Mouse (Mus musculus) testis, adult 2 months (tissue): ENCODE measurements at regions not wholly inside any gene's neighbourhood (a gene's known extent, or its start where the extent isn't known, plus 50 kb on each side); places are given as distances from the start of the nearest gene placed in this dataset.

Source experiments
- H3K27ac ChIP-seq: fragments of 200-500 bp; 2 replicates; pipeline ENCODE4 v1.5.1; 2012; ENCODE audit warnings: low read depth, low read length; ENCODE audit not compliant: control insufficient read depth, insufficient read depth
- H3K27me3 ChIP-seq: fragments of 200-500 bp; 2 replicates; pipeline ENCODE4 v1.6.1; 2012; ENCODE audit warnings: mild to moderate bottlenecking, low read length, moderate library complexity; ENCODE audit not compliant: control insufficient read depth, insufficient read depth
- H3K36me3 ChIP-seq: fragments of 200-500 bp; 2 replicates; pipeline ENCODE4 v1.6.1; 2012; ENCODE audit warnings: mild to moderate bottlenecking, low read length; ENCODE audit not compliant: control insufficient read depth, insufficient read depth
- H3K4me1 ChIP-seq: fragments of 200-500 bp; 2 replicates; pipeline ENCODE4 v1.6.1; 2012; ENCODE audit warnings: low read length; ENCODE audit not compliant: control insufficient read depth, insufficient read depth
- H3K4me3 ChIP-seq: fragments of 200-500 bp; 2 replicates; pipeline ENCODE4 v1.5.1; 2012; ENCODE audit warnings: low read depth, mild to moderate bottlenecking, low read length, moderate library complexity, mixed read lengths; ENCODE audit not compliant: control insufficient read depth
- CTCF ChIP-seq: fragments of 200-500 bp; IDR thresholded peaks from 2 replicates; pipeline ENCODE4 v1.5.1; 2012; ENCODE audit warnings: low read depth, mild to moderate bottlenecking, inconsistent platforms, low read length, moderate library complexity; ENCODE audit not compliant: control insufficient read depth, insufficient read depth, insufficient replicate concordance
- POLR2A ChIP-seq: fragments of 200-500 bp; IDR thresholded peaks from 2 replicates; pipeline ENCODE4 v1.6.1; 2012; ENCODE audit warnings: low read depth, mild to moderate bottlenecking, inconsistent platforms, low read length, moderate library complexity; ENCODE audit not compliant: control insufficient read depth

DNA sequence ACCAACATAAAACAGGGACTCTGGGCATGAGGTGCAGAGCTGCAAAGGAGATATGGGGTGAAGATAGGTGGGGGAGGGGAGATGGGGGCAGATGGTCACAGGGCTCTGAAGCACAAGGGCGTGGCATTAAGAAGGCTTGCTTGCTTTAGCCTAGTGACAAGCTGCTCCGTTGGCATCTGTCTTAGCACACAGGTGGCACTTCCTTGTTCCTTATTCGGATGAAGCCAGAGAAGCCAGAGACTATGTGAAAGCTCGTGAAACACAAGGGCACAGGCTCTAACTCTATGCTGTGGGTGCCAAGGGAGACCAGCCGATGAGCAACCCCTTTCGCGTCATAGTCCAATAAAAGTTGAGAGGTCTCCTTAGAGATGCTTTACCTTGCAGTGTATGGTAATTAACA lies 89.5 kb downstream of the Sox2 start:
- peak overlapping the region; percentile 47 for H3K4me3 ChIP-seq
- no peak overlapping the region for H3K27ac ChIP-seq
- H3K4me1 ChIP-seq = no peaks in the 10 kb centered on the region
- TF ChIP-seq POLR2A = no peak; the same call in 1 of the 2 replicates
- no peak for TF ChIP-seq CTCF
- no peaks in the 10 kb centered on the region for H3K27me3 ChIP-seq
- H3K36me3 ChIP-seq = no peaks in the 10 kb centered on the region

DNA sequence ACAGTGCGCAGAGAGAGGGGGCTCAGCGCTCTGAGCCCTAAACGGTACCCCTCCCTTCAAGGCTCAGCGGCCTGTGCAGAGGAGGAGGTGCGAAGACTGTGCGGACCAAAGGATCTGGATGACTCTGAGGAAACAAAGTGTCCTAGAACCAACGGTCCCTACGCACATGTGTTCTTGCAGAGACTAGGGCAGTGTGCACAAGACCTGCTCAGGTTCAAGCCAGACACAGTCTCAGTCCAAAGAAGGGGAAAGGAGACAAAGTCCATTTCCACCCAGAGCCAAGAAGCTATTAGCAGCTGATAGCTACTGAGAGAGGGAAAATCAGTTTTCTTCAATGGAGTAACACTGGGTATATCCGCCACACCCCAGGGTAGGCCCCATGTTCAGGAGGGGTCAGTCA lies 89.9 kb downstream of the Sox2 start:
- peak; percentile 24; the same call in 1 of the 2 replicates for TF ChIP-seq POLR2A
- TF ChIP-seq CTCF = no peak

DNA sequence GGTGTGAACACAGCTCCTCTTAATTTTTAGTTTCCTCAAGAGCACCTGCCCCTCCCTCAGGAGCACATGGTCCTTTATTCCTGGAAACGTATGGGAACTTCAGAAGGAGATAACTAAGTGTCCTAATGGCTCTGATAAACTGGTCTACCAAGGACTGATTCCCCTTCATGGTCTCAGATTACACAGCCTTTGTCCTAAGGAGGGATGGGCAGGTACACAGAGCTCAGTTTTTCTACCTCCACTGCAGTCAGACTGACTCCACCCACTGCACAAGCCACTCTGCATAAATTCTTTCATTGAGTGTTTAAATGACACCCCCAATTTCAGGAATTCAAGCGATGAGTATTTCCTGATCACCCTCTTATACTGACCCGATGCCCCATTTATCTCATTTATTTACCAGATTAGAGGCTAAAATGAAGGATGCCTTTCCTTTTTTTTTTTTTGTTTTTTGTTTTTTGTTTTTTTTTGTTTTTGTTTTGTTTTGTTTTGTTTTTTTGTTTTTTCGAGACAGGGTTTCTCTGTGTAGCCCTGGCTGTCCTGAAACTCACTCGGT lies 95.1 kb downstream of the Sox2 start:
- no peaks in the 10 kb centered on the region for H3K36me3 ChIP-seq
- no peak for TF ChIP-seq CTCF
- TF ChIP-seq POLR2A = no peak
- no peak overlapping the region for H3K27ac ChIP-seq
- no peaks in the 10 kb centered on the region for H3K27me3 ChIP-seq
- H3K4me3 ChIP-seq = no peak overlapping the region
- no peaks in the 10 kb centered on the region for H3K4me1 ChIP-seq

More for the DNA sequence above, 89.9 kb downstream of the Sox2 start:
- Histone ChIP-seq H3K27me3 (no peaks in the 10 kb centered on the region), H3K4me3 (peak overlapping the region; percentile 47), H3K27ac (no peak overlapping the region), H3K36me3 (no peaks in the 10 kb centered on the region), H3K4me1 (no peaks in the 10 kb centered on the region)

DNA sequence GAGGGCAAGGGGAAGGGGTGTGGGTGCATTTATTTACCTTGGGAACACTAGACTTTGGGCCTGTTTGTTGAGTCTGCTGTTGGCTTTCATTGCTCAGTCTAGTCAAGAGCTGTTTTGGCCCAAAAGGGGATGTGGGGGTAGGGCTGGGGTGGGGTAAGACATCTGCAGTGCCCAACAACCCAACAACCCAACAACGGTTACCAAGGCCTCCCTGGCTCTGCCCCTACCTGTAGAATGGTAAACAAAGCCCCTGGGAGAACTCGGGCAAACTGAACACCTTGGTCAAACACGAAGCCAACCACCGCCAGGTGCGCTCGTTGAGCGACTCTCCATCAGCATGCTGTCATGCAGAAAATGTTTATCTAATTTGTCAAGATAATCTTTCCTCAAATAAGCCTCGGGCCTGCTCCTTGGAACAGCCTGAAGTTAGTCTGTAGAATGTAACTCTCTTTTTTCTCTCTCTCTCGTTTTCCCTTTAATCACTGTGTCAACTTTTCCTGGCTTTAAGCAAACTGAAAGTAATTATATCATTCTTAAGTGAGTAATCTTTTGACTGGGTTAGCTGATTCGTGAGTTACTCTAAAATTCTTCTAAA lies 97.4 kb downstream of the Sox2 start:
- H3K27ac ChIP-seq = no peak overlapping the region
- no peak overlapping the region for H3K4me3 ChIP-seq
- no peaks in the 10 kb centered on the region for H3K4me1 ChIP-seq
- H3K27me3 ChIP-seq = no peaks in the 10 kb centered on the region
- no peaks in the 10 kb centered on the region for H3K36me3 ChIP-seq
- no peak for TF ChIP-seq CTCF
- TF ChIP-seq POLR2A = no peak

GRCm38 (mm10) chr3:34749989-34750388 lies 99.8 kb downstream of the Sox2 start:
- no peak for TF ChIP-seq POLR2A
- no peak for TF ChIP-seq CTCF
- Histone ChIP-seq H3K36me3 (no peaks in the 10 kb centered on the region), H3K27me3 (no peaks in the 10 kb centered on the region), H3K27ac (no peak overlapping the region), H3K4me1 (no peaks in the 10 kb centered on the region), H3K4me3 (no peak overlapping the region)

GRCm38 (mm10) chr3:34751551-34751950 lies 101.3 kb downstream of the Sox2 start:
- TF ChIP-seq POLR2A (no peak), CTCF (no peak)
- Histone ChIP-seq H3K27me3 (no peaks in the 10 kb centered on the region), H3K36me3 (no peaks in the 10 kb centered on the region), H3K4me3 (no peak overlapping the region), H3K4me1 (no peaks in the 10 kb centered on the region), H3K27ac (no peak overlapping the region)

- Histone ChIP-seq H3K27ac (no peak overlapping the region), H3K27me3 (no peaks in the 10 kb centered on the region), H3K4me3 (no peak overlapping the region), H3K4me1 (no peaks in the 10 kb centered on the region), H3K36me3 (no peaks in the 10 kb centered on the region)
- TF ChIP-seq CTCF (no peak), POLR2A (no peak)
Observed at GRCm38 (mm10) chr3:34753557-34753956, 103.4 kb downstream of the Sox2 start.
